Mouse (Mus musculus) bone marrow macrophage, adult 2 months (primary cell): ENCODE results near the gene Doc2b.

ENCODE experiments used
- CTCF ChIP-seq: IDR thresholded peaks from 2 replicates; pipeline ENCODE4 v1.5.1; 2012; ENCODE audit warnings: low read depth, mild to moderate bottlenecking, low read length, moderate library complexity
- POLR2A ChIP-seq: IDR thresholded peaks from 2 replicates; pipeline ENCODE4 v1.6.1; 2012; ENCODE audit warnings: mild to moderate bottlenecking, low read depth, low read length, borderline replicate concordance

DNA sequence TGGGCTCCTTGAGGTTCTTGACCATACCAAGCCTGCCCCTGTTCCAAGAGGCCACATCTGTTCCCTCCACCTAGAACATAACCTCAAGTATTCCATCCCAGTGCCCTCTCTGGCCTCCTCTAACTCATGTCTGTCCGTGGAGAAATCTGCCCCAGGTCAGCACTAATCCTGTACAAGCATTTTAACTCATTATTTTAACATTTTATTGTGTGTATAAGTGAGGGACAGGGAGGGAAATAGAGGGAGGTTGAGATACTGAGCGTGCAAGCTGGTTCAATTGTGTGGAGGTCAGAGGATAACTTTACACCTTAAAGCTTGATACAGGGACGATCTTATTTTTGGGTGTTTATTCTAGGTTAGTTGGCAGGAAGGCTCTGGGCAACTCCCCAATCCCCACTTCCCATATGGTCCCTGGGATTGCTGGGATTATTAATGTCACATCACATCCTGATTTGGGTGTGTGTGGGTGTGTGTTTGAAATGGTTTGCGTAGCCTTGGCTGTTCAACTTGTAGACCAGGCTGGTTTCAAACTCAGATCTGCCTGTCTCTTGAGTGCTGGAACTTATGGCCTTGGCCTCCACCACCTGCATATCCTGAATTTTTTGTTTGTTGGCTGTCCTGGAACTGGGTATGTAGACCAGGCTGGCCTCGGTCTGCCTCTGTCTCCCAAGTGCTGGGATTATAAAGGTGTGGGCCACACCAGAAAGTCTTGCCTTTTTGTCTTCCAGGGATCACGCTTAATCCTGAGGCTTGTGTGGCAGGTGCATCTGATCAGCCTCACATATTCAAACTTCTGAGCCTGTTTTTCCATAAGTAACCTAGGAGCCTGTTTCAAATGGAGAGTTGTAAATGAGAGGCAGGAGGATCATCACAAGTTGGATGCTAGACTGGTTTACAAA is 27.5 kb downstream of the Doc2b start:
- TF ChIP-seq CTCF, result no peak
- no peak for TF ChIP-seq POLR2A
